Mouse (Mus musculus): ENCODE data around the gene Olfr1472.
"Not testable (repeated sequence)": the region's sequence is repeated elsewhere in the genome, so short reads cannot be mapped to it uniquely, and the experiment has no call there.

Gene Olfr1472

DNA sequence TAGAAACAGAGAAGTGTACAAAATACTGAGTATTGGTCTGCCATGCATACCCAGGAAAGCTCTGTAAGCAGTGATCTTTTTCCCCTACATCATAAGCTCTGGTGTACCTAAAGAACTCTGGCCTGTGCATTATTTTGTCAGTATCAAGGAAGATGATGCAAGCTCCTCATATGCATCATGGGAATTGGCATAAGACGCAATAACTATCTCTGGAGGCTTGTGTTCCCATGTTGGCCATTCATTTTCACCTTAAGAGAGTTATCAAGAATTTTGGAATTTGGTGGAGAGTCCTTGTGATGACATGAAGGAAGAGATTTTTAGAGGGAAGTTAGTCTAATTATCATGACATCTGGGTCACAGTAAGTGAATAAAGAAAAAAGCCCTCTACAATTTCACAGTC is at the start of gene Olfr1472:
TSS of gene Olfr1472 (minus strand) at position 101 of the 400 bp plus-strand sequence.
- DNase-seq (ENCODE audit: low spot score in 2 of 2), result no peak

DNA sequence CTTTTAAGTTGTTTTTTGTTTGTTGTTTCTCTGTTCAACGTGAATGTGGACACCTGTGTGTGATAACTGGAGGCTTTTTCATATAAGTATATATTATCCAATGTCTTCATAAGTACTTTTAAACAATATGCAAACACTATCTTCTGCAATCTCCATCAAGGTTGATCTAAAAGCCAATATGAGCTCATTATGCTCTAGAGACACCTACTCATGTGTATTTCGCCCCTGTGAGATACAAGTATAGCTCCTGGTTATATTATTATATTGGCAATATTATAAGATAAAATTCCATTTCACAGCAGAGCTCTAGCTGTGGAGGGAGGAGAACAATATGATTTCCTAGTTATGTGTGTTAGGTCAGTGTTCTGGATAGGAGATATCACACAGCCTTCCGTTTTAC is 44.4 kb upstream of the Olfr1472 start, which contains the start of gene Olfr1477:
TSS of gene Olfr1477 (plus strand) at position 301 of the 400 bp plus-strand sequence.
- DNase-seq (ENCODE audit: low spot score in 2 of 2), result no peak

DNA sequence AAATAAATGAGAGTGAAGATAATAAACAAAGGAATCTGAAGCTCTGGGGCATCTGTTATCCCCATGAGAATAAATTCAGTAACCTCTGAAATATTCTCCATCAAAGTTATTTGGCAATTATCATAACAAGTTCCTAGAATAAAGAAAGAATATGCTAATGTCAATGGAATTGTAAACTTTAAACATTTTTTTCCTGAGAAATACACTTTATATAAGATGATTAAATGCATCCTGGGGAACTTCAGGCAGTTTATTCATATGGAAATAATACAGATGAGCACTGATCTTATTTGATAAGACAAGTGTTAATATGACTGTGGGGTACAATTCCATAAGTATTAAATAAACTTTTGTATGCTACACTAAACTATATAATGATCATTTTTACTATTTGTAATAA is 24.2 kb upstream of the Olfr1472 start, which contains the start of gene Olfr1475:
TSS of gene Olfr1475 (minus strand) at position 101 of the 400 bp plus-strand sequence.
- DNase-seq (ENCODE audit: low spot score in 2 of 2), result no peak

DNA sequence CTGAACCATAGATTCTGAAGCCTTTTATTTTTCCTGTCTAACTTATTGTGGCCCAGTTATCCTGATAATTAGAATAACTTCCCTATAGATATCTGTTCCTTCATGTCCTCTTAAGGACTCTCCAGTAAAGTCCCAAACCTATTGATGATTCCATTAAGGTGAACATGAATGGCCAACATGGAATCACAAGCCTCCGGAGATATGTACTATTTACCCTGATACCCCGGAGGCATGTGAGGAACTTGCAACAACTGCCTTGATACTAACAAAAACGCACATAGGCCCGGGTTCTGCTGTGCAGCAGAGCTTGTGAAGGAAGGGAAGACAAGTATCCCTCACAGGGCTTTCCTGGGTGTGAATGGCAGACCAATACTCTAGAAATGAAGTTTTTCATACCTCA is 13.4 kb upstream of the Olfr1472 start, which contains the start of gene Olfr1474:
TSS of gene Olfr1474 (plus strand) at position 301 of the 400 bp plus-strand sequence.
- not testable (repeated sequence) for DNase-seq (ENCODE audit: low spot score in 2 of 2)

DNA sequence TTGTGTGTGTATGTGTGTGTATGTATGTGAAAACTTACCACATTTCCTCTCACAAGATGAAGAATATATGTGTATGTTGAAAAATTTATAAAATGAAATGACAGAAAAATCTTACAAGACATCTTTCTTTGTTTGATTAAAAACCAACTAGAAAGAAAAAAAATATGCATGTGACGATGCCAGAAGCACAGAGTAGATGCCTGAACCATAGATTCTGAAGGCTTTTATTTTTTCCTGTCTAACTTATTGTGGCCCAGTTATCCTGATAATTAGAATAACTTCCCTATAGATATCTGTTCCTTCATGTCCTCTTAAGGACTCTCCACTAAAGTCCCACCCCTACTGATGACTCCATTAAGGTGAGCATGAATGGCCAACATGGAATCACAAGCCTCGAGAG is 12.8 kb downstream of the Olfr1472 start, which contains the start of gene Olfr1471:
TSS of gene Olfr1471 (plus strand) at position 301 of the 400 bp plus-strand sequence.
- DNase-seq (ENCODE audit: low spot score in 2 of 2), result not testable (repeated sequence)

DNA sequence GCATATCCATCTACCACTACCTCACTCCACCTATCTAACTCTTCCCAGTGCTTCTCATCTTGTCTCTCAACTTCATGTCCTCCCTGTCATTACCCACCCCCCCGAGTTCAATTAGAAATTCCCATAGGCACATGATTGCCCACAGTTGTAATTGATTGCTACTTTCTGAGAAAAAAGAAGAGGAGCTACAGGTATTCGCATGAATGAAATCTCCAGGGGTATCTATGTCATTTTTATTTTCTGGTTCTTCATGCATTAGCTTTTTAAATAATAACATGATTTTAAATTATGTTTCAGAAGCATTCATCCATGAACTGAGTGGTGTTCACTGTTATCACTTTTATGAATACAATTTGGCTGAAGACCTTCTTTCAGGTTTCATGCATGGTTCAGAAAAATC is 48.3 kb downstream of the Olfr1472 start, which contains the start of gene Olfr1469:
TSS of gene Olfr1469 (plus strand) at position 301 of the 400 bp plus-strand sequence.
- no peak for DNase-seq (ENCODE audit: low spot score in 2 of 2)

Data from right cerebral cortex, postnatal 36 days (tissue).